Mouse (Mus musculus) midbrain, embryonic 14.5 days (tissue): Measurements from ENCODE around the gene Naa80. TPM values are rescaled to one million over a fixed set of nuclear protein-coding genes. Genes with fewer than 3 reads are reported as not detected.
A peak's percentile ranks its signal among the peaks of the same experiment; 100 is the strongest.

Source experiments
- ATAC-seq: fragments of 200-750 bp; cut with Nextera tagmentation; 2 replicates; pipeline ENCODE4 v1.8.0; 2017; ENCODE audit warnings: moderate number of reproducible peaks, moderate library complexity; ENCODE audit not compliant: low FRiP score, low TSS enrichment
- DNase-seq: peaks from one replicate; pipeline ENCODE4 v3.0.0-alpha.2; 2015
- H3K27ac ChIP-seq: fragments of 300-500 bp; sonication (generic); replicated peaks from 2 replicates; pipeline ENCODE4 v1.5.1; 2014; ENCODE audit warnings: mild to moderate bottlenecking, low read depth, low read length, moderate library complexity
- H3K27me3 ChIP-seq: fragments of 300-500 bp; sonication (generic); 2 replicates; pipeline ENCODE4 v1.6.1; 2014; ENCODE audit warnings: low read length, control low read depth, mixed read lengths; ENCODE audit not compliant: control insufficient read depth, insufficient read depth
- H3K36me3 ChIP-seq: fragments of 300-500 bp; sonication (generic); 2 replicates; pipeline ENCODE4 v1.6.1; 2014; ENCODE audit warnings: low read length, control low read depth; ENCODE audit not compliant: control insufficient read depth, insufficient read depth
- H3K4me1 ChIP-seq: fragments of 300-500 bp; sonication (generic); 2 replicates; pipeline ENCODE4 v1.6.1; 2014; ENCODE audit warnings: mild to moderate bottlenecking, antibody characterized with exemption, low read length, control low read depth; ENCODE audit not compliant: control insufficient read depth, insufficient read depth
- H3K4me2 ChIP-seq: fragments of 300-500 bp; sonication (generic); 2 replicates; pipeline ENCODE4 v1.6.1; 2014; ENCODE audit warnings: mild to moderate bottlenecking, low read length, moderate library complexity
- H3K4me3 ChIP-seq: fragments of 300-500 bp; sonication (generic); replicated peaks from 2 replicates; pipeline ENCODE4 v1.5.1; 2014; ENCODE audit warnings: low read depth, low read length
- H3K9ac ChIP-seq: fragments of 300-500 bp; sonication (generic); replicated peaks from 2 replicates; pipeline ENCODE4 v1.6.1; 2014; ENCODE audit warnings: mild to moderate bottlenecking, low read length, moderate library complexity
- H3K9me3 ChIP-seq: fragments of 300-500 bp; sonication (generic); 2 replicates; pipeline ENCODE4 v1.6.1; 2016; ENCODE audit warnings: low read length, control low read depth, mixed read lengths; ENCODE audit not compliant: control insufficient read depth
- WGBS: fragments of 180-500 bp; shearing (Covaris S2); extraction: QIAGEN DNeasy Blood & Tissue Kit; methylation state at CpG from one replicate; pipeline ENCODE4 v1.1.7; 2014; 5-methylcytosine and 5-hydroxymethylcytosine counted together
- polyA plus RNA-seq: library from polyadenylated mRNA; unstranded; fragments of >200 nt; fragmentation: Nextera tagmentation; extraction: Ambion mirVana; gene quantifications from 2 replicates; pipeline ENCODE4 v1.2.1, GENCODE M21; 2014

The Naa80 gene
- polyA plus RNA-seq, 1 experiment from 2014 or later: 14.1 TPM

- H3K4me3 ChIP-seq: no peak overlapping the region
- peaks cover 11% of the 10 kb centered on the region; the same call in 1 of the 2 replicates for H3K36me3 ChIP-seq
- 92% methylated on average over 7 of the region's 7 CpGs for WGBS
- H3K9me3 ChIP-seq: no peaks in the 10 kb centered on the region
- ATAC-seq (no peak), DNase-seq (no peak)
- H3K27me3 ChIP-seq: no peaks in the 10 kb centered on the region
- no peak overlapping the region for H3K27ac ChIP-seq
- H3K4me1 ChIP-seq: peaks cover 15% of the 10 kb centered on the region
- H3K9ac ChIP-seq: no peak overlapping the region
- H3K4me2 ChIP-seq: no peak overlapping the region
Measured at GRCm38 (mm10) chr9:107582509-107583062, 3.9 kb downstream of the Naa80 start.

DNA sequence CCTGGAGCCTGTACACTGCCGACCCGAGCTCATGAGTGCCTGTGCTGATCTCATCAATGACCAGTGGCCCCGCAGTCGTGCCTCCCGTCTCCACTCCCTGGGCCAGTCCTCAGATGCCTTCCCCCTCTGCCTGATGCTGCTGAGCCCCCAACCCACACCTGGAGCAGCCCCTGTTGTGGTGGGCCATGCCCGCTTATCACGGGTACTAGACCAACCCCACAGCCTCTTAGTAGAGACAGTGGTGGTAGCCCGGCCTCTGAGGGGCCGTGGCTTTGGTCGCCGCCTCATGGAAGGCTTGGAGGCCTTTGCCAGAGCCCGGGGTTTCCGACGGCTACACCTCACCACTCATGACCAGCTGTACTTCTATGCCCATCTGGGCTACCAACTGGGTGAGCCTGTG lies 4.5 kb downstream of the Naa80 start:
- peaks cover 19% of the 10 kb centered on the region for H3K4me1 ChIP-seq
- no peak for DNase-seq
- no peak overlapping the region for H3K27ac ChIP-seq
- 91% methylated on average over 14 of the region's 14 CpGs for WGBS
- H3K27me3 ChIP-seq: no peaks in the 10 kb centered on the region
- no peak overlapping the region for H3K9ac ChIP-seq
- H3K4me3 ChIP-seq: no peak overlapping the region
- H3K9me3 ChIP-seq: no peaks in the 10 kb centered on the region
- no peak overlapping the region for H3K4me2 ChIP-seq
- peaks cover 11% of the 10 kb centered on the region; the same call in 1 of the 2 replicates for H3K36me3 ChIP-seq
- no peak for ATAC-seq

GRCm38 (mm10) chr9:107586504-107586903 lies 7.8 kb downstream of the Naa80 start:
- Histone ChIP-seq H3K27ac (no peak overlapping the region), H3K4me2 (no peak overlapping the region), H3K4me1 (peaks cover 11% of the 10 kb centered on the region), H3K4me3 (no peak overlapping the region), H3K27me3 (no peaks in the 10 kb centered on the region), H3K36me3 (peaks cover 29% of the 10 kb centered on the region), H3K9me3 (no peaks in the 10 kb centered on the region), H3K9ac (no peak overlapping the region)
- 93% methylated on average over 5 of the region's 5 CpGs for WGBS
- DNase-seq: no peak
- ATAC-seq: no peak

DNA sequence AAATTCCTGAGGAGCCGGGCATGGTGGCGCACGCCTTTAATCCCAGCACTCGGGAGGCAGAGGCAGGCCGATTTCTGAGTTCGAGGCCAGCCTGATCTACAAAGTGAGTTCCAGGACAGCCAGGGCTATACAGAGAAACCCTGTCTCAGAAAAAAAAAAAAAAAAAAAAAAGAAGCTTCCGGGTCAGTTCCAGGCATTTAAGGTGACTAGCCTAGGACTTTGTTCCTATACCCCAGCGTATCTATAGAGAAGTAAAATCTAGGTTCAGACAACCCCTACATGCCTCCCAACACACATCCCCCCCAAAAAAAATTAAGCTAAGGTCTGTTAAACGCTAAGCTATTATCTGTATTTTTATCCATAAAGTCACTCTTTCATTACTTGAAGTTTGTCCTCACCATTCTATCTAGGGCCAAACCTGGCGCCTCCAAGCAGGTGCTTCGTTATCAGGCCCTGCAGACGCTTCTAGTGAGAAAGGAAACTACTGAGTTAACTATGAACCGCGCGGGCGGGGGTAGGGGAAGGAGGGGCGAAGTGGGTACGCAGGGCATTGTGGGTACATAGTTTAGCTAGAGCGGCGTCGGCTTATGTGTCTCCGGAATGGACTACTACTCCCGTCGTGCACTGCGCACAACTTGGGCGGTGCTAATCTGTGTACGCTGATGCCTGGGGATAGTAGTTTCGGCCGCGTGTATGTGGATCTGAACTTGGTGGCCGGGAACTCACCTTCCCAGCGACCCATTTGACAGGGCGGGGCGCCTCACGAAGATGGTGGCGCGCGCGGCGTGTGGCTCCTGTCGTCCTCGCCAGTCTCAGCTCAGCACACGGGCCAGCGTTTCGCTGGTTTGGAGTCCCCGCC lies 8.5 kb downstream of the Naa80 start, which contains the start of gene Ifrd2:
Gene Ifrd2 (plus strand): TSS at position 669 of the 859 bp plus-strand sequence.
- DNase-seq (peak; percentile 99), ATAC-seq (peak; percentile 97)
- Histone ChIP-seq H3K4me1 (peaks cover 9% of the 10 kb centered on the region), H3K27ac (no peak within 1 kb of the TSS), H3K9ac (peak within 1 kb of the TSS; percentile 54), H3K4me3 (peak within 1 kb of the TSS; percentile 65), H3K9me3 (no peaks in the 10 kb centered on the region), H3K36me3 (peaks cover 36% of the 10 kb centered on the region), H3K27me3 (no peaks in the 10 kb centered on the region), H3K4me2 (peak within 1 kb of the TSS; percentile 89)
- 14% methylated on average over 46 of the region's 46 CpGs for WGBS

DNA sequence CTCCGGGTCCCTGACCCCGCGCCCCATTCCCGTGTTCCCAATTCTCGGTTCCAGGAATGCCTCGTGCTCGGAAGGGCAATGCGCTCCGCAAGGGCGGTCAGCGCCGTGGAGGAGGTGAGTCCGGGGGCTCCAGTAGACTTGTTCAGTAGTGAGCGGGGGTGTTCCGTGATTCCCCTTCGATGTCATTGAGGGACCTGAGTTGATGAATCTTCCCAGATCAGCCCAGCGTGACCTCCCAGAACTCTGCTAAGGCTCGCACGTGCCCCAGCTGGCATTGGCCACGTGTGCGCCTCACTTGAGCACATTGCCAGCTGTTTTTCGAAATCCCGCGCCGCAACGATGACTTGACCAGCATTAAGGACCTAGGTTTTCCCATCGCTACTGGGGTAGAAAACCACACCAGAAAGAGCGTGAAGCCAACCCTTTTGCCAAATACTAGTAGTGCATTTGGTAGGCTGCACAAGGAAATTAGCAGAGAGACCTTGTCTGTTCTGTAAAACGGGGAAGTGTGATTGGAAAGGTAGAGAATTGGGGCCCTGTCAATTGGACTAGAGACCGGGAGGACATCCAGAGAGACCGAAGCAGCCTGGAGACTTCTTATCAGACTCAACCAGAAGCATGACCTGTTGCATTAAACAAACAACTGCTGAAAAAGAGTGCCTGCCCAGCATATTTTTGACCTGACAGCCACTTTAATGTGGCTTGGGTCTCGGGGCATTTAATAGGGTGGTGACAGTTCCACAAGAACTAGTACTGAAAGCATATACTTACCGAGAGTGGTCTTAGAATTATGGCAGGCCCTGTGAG lies 9.3 kb downstream of the Naa80 start:
- Histone ChIP-seq H3K4me3 (peak overlapping the region; percentile 65), H3K27ac (no peak overlapping the region), H3K4me2 (peak overlapping the region; percentile 89), H3K36me3 (peaks cover 41% of the 10 kb centered on the region), H3K27me3 (no peaks in the 10 kb centered on the region), H3K9ac (peak overlapping the region; percentile 54), H3K9me3 (no peaks in the 10 kb centered on the region), H3K4me1 (peaks cover 9% of the 10 kb centered on the region)
- ATAC-seq (peak; percentile 19; the same call in 1 of the 2 replicates), DNase-seq (peak; percentile 56)
- 6% methylated on average over 33 of the region's 33 CpGs for WGBS

- Histone ChIP-seq H3K9ac (no peak overlapping the region), H3K9me3 (no peaks in the 10 kb centered on the region), H3K4me3 (no peak overlapping the region), H3K27ac (no peak overlapping the region), H3K27me3 (no peaks in the 10 kb centered on the region), H3K4me2 (no peak overlapping the region), H3K4me1 (peaks cover 9% of the 10 kb centered on the region), H3K36me3 (peaks cover 42% of the 10 kb centered on the region)
- ATAC-seq (no peak), DNase-seq (no peak)
- WGBS: 91% methylated on average over 25 of the region's 25 CpGs
Measured at GRCm38 (mm10) chr9:107590058-107590772, 11.5 kb downstream of the Naa80 start.

DNA sequence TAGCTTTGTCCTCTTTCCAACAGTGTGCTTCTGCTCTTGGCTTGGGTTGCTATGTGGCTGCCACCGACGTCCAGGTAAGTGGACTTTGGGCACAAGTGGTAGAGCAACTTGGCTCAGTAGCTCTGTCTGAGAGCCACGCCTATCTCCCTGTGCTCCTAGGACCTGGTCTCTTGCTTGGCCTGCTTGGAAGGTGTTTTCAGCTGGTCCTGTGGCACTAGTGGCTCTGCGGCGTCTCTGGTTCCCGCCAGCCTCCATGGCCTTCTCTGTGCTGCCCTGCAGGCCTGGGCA lies 12.0 kb downstream of the Naa80 start:
- no peak for DNase-seq
- no peak overlapping the region for H3K4me2 ChIP-seq
- H3K9ac ChIP-seq: no peak overlapping the region
- H3K27me3 ChIP-seq: no peaks in the 10 kb centered on the region
- H3K9me3 ChIP-seq: no peaks in the 10 kb centered on the region
- no peak for ATAC-seq
- no peak overlapping the region for H3K27ac ChIP-seq
- 95% methylated on average over 6 of the region's 6 CpGs for WGBS
- peaks cover 9% of the 10 kb centered on the region for H3K4me1 ChIP-seq
- no peak overlapping the region for H3K4me3 ChIP-seq
- H3K36me3 ChIP-seq: peaks cover 42% of the 10 kb centered on the region
